Mouse (Mus musculus): ENCODE results near the gene Foxk2. TPM values are rescaled to one million over a fixed set of nuclear protein-coding genes. Genes with fewer than 3 reads are reported as not detected.
"Not testable (repeated sequence)": the region's sequence is repeated elsewhere in the genome, so short reads cannot be mapped to it uniquely, and the experiment has no call there.

Gene Foxk2
- polyA plus RNA-seq, 1 experiment from 2014 or later, result 12.1 TPM

DNA sequence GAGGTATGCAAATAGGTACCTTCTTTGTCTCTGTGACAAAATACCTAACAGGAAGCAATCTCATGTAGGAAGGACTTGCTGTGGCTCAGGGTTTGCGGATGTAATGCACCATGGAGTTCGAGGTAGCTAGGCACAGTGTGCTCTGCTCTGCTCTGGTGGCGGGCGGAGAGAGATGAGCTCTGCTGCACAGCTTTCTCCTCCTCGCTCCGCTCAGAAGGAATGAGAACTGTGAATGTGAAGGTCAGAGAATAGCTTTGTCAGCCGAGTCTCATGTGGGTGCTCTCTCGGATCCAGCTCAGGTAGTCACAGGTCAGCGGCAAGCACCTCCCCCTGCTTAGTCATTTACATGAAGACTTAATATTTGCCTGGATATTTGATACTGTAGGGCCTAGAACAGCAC lies 40.5 kb downstream of the Foxk2 start:
- Histone ChIP-seq H3K4me3 (no peak overlapping the region), H3K36me3 (peaks cover 90% of the 10 kb centered on the region), H3K4me2 (no peak overlapping the region), H3K9ac (no peak overlapping the region), H3K27me3 (no peaks in the 10 kb centered on the region), H3K27ac (no peak overlapping the region), H3K4me1 (replicated peaks) (no peaks in the 10 kb centered on the region), H3K9me3 (no peaks in the 10 kb centered on the region)
- no peak for ATAC-seq (ENCODE audit: low FRiP score)
- WGBS, result 94% methylated on average over 9 of the region's 9 CpGs

DNA sequence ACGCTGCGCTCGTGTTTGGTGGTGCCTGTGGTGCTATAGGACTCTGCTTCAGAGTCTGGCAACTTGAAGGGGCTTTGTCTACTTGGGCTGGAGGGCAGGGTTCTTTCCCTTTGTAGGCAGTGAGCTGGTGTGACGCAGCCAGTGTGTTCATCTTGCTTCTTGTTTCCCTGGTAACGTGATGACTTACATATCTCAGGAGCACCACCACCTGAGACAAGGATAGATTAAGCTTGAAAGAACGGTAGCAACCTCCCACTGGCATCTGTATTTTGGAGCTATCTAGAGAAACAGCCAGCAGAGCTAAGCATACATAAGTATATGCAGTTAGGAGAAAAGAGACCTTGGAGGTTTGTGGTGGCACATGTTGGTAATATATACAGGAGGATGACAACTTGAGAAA lies 45.6 kb downstream of the Foxk2 start:
- no peaks in the 10 kb centered on the region for H3K4me1 ChIP-seq (replicated peaks)
- H3K36me3 ChIP-seq, result peaks cover 83% of the 10 kb centered on the region
- no peak for ATAC-seq (ENCODE audit: low FRiP score)
- no peak overlapping the region for H3K4me3 ChIP-seq
- H3K27ac ChIP-seq, result no peak overlapping the region; the same call in 1 of the 2 replicates
- H3K9me3 ChIP-seq, result peaks cover 4% of the 10 kb centered on the region; the same call in 1 of the 2 replicates
- 89% methylated on average over 6 of the region's 6 CpGs for WGBS
- H3K9ac ChIP-seq, result no peak overlapping the region
- no peaks in the 10 kb centered on the region for H3K27me3 ChIP-seq
- H3K4me2 ChIP-seq, result no peak overlapping the region

- WGBS, result 97% methylated on average over 8 of the region's 8 CpGs
- Histone ChIP-seq H3K4me1 (replicated peaks) (no peaks in the 10 kb centered on the region), H3K9me3 (peaks cover 7% of the 10 kb centered on the region; the same call in 1 of the 2 replicates), H3K36me3 (peaks cover 77% of the 10 kb centered on the region), H3K9ac (no peak overlapping the region), H3K27ac (no peak overlapping the region), H3K27me3 (no peaks in the 10 kb centered on the region), H3K4me3 (no peak overlapping the region), H3K4me2 (no peak overlapping the region)
- ATAC-seq (ENCODE audit: low FRiP score), result no peak
Observed at GRCm38 (mm10) chr11:121306608-121307007, 46.8 kb downstream of the Foxk2 start.

GRCm38 (mm10) chr11:121307712-121308111 lies 47.9 kb downstream of the Foxk2 start:
- H3K36me3 ChIP-seq, result peaks cover 66% of the 10 kb centered on the region
- H3K9ac ChIP-seq; H3K9me3 ChIP-seq; H3K27me3 ChIP-seq; H3K4me1 ChIP-seq (replicated peaks); ATAC-seq (ENCODE audit: low FRiP score); H3K4me2 ChIP-seq; H3K4me3 ChIP-seq; H3K27ac ChIP-seq: not testable (repeated sequence)
- 97% methylated on average over 6 of the region's 6 CpGs for WGBS

- Histone ChIP-seq H3K27ac (no peak overlapping the region), H3K4me1 (replicated peaks) (no peaks in the 10 kb centered on the region), H3K9ac (no peak overlapping the region), H3K4me2 (no peak overlapping the region), H3K4me3 (no peak overlapping the region), H3K9me3 (0 out of 2 replicates have a peak, but pooled peaks cover 4% of the 10 kb centered on the region), H3K27me3 (no peaks in the 10 kb centered on the region), H3K36me3 (peaks cover 55% of the 10 kb centered on the region)
- no peak for ATAC-seq (ENCODE audit: low FRiP score)
- WGBS, result 79% methylated on average over 1 of the region's 1 CpGs
Observed at GRCm38 (mm10) chr11:121326034-121326433, 66.2 kb downstream of the Foxk2 start.

DNA sequence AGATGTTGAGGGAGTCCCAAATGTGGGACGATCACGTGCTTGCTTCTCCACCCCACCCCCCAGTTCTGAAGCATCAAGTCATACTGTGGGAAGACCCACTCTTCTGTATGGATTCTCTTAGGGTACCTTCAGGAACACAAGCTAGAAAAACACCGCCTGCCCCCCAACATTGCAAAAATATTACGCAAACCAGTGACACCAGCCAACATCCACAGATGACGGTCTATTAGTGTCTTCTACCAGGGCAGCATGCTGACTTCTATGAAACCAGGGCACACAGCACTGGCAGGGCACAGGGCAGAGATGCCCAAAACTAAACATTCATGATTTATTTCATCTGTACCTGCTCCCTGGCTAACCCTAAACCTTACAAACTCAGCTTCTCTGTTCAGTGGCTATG lies 66.9 kb downstream of the Foxk2 start:
- WGBS, result 98% methylated on average over 5 of the region's 5 CpGs
- Histone ChIP-seq H3K27me3 (no peaks in the 10 kb centered on the region), H3K4me3 (no peak overlapping the region), H3K4me1 (replicated peaks) (no peaks in the 10 kb centered on the region), H3K9ac (no peak overlapping the region), H3K27ac (no peak overlapping the region), H3K36me3 (peaks cover 53% of the 10 kb centered on the region), H3K9me3 (no peaks in the 10 kb centered on the region), H3K4me2 (no peak overlapping the region)
- ATAC-seq (ENCODE audit: low FRiP score), result no peak

GRCm38 (mm10) chr11:121328206-121328605 lies 68.4 kb downstream of the Foxk2 start:
- peaks cover 63% of the 10 kb centered on the region for H3K36me3 ChIP-seq

GRCm38 (mm10) chr11:121328619-121329018 lies 68.8 kb downstream of the Foxk2 start:
- H3K36me3 ChIP-seq, result peaks cover 64% of the 10 kb centered on the region
- H3K27me3 ChIP-seq, result no peaks in the 10 kb centered on the region
- H3K4me3 ChIP-seq, result no peak overlapping the region
- H3K27ac ChIP-seq, result no peak overlapping the region
- no peaks in the 10 kb centered on the region for H3K9me3 ChIP-seq
- no peak overlapping the region for H3K9ac ChIP-seq
- ATAC-seq (ENCODE audit: low FRiP score), result no peak
- no peaks in the 10 kb centered on the region for H3K4me1 ChIP-seq (replicated peaks)
- no peak overlapping the region for H3K4me2 ChIP-seq

More at GRCm38 (mm10) chr11:121328206-121328605, 68.4 kb downstream of the Foxk2 start:
- Histone ChIP-seq H3K4me2 (no peak overlapping the region), H3K9me3 (no peaks in the 10 kb centered on the region), H3K27ac (no peak overlapping the region), H3K4me1 (replicated peaks) (no peaks in the 10 kb centered on the region), H3K4me3 (no peak overlapping the region), H3K9ac (no peak overlapping the region), H3K27me3 (no peaks in the 10 kb centered on the region)
- ATAC-seq (ENCODE audit: low FRiP score), result no peak
- 92% methylated on average over 9 of the region's 9 CpGs for WGBS

- H3K36me3 ChIP-seq, result peaks cover 76% of the 10 kb centered on the region
- no peaks in the 10 kb centered on the region for H3K9me3 ChIP-seq
- no peak overlapping the region for H3K4me3 ChIP-seq
- 91% methylated on average over 3 of the region's 3 CpGs for WGBS
- H3K9ac ChIP-seq, result no peak overlapping the region
- H3K4me2 ChIP-seq, result no peak overlapping the region
- no peaks in the 10 kb centered on the region for H3K4me1 ChIP-seq (replicated peaks)
- no peaks in the 10 kb centered on the region for H3K27me3 ChIP-seq
- no peak overlapping the region for H3K27ac ChIP-seq
- ATAC-seq (ENCODE audit: low FRiP score), result no peak
Observed at GRCm38 (mm10) chr11:121331641-121332040, 71.9 kb downstream of the Foxk2 start.

DNA sequence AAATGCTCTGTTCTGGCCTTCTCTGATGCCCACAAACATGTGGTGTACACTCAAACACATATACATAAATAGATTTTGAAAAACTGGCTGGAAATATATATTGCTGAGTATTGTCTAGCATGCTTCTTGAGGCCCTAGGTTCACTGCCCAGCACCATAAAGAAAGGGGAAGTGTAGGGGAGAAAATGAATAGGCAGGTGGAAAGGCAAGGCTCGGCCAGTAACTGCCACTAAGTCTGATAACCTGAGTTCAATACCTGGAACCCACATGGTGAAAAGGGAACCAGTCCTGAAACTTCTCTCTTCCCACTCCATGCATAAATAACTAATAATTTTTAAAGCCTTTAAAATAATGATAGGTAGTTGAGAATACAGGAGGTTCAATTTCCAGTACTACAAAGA lies 79.9 kb downstream of the Foxk2 start:
- Histone ChIP-seq H3K27me3 (no peaks in the 10 kb centered on the region), H3K4me2 (no peak overlapping the region), H3K4me1 (replicated peaks) (no peaks in the 10 kb centered on the region), H3K36me3 (peaks cover 39% of the 10 kb centered on the region), H3K9me3 (no peaks in the 10 kb centered on the region), H3K27ac (no peak overlapping the region), H3K9ac (no peak overlapping the region), H3K4me3 (no peak overlapping the region)
- 93% methylated on average over 1 of the region's 1 CpGs for WGBS
- no peak for ATAC-seq (ENCODE audit: low FRiP score)

DNA sequence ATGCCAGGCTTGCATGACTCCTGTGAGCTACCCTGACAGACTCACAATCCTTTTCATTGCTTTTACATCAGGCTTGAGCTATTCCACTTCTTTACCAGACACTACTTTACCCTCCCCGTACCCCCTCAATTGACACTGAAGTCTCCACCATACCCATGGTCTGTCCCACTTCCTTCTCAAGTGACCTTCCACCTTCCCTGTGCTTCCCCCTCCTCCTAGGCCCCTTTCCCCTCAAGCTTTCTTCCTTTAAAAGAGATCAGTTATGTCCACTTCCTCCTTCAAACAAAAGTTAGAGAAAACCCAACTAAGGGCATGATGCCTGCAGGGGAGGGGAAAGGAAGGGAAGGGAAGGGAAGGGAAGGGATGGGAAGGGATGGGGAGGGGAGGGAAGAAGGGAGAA lies 80.5 kb downstream of the Foxk2 start:
- Histone ChIP-seq H3K36me3 (peaks cover 33% of the 10 kb centered on the region), H3K4me1 (replicated peaks) (no peaks in the 10 kb centered on the region), H3K27ac (no peak overlapping the region), H3K9ac (no peak overlapping the region), H3K4me3 (no peak overlapping the region), H3K4me2 (no peak overlapping the region), H3K27me3 (no peaks in the 10 kb centered on the region), H3K9me3 (no peaks in the 10 kb centered on the region)
- ATAC-seq (ENCODE audit: low FRiP score), result no peak
- WGBS, result 93% methylated on average over 1 of the region's 1 CpGs

DNA sequence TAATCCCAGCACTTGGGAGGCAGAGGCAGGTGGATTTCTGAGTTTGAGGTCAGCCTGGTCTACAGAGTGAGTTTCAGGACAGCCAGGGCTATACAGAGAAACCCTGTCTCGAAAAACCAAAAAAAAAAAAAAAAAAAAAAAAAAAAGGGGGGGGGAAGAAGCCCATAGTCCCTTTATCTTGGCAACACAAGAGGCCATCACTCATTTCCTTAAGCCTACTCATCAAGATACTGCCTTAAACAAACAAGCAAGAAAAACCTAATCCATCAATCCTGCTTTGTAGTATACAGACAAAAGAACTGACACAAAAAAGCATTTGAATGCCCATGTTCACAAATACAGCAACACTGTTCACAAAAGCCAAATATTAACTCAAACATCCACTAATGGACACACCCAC lies 82.6 kb downstream of the Foxk2 start:
- H3K4me3 ChIP-seq; H3K9me3 ChIP-seq; H3K9ac ChIP-seq; H3K27ac ChIP-seq; H3K4me1 ChIP-seq (replicated peaks); H3K4me2 ChIP-seq; H3K27me3 ChIP-seq; ATAC-seq (ENCODE audit: low FRiP score): not testable (repeated sequence)
- 20% methylated on average over 1 of the region's 1 CpGs for WGBS
- H3K36me3 ChIP-seq, result peaks cover 33% of the 10 kb centered on the region

DNA sequence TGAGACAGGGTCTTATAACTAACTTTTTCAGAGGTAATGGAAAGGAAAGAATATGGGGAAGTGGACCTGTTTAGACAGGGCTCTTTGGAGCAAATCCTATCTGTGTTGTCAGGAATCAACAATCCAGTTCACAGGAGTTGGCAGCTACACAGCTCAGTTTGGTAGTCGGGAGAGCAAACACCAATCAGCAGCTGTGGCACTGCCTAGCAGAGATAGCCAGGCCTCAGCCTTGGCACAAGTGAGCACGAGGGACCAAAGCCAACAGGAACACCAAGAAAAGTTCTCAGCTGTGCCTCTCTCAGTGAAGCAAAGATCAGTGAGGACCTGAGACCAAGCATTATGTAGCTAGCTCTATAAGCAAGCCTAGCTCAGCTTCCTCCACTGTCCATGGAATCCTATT lies 87.2 kb downstream of the Foxk2 start:
- ATAC-seq (ENCODE audit: low FRiP score), result no peak
- Histone ChIP-seq H3K27ac (no peak overlapping the region), H3K4me3 (no peak overlapping the region), H3K36me3 (peaks cover 29% of the 10 kb centered on the region), H3K4me2 (no peak overlapping the region), H3K27me3 (no peaks in the 10 kb centered on the region), H3K9me3 (no peaks in the 10 kb centered on the region), H3K9ac (no peak overlapping the region), H3K4me1 (replicated peaks) (no peaks in the 10 kb centered on the region)
- WGBS, result 96% methylated on average over 2 of the region's 2 CpGs

DNA sequence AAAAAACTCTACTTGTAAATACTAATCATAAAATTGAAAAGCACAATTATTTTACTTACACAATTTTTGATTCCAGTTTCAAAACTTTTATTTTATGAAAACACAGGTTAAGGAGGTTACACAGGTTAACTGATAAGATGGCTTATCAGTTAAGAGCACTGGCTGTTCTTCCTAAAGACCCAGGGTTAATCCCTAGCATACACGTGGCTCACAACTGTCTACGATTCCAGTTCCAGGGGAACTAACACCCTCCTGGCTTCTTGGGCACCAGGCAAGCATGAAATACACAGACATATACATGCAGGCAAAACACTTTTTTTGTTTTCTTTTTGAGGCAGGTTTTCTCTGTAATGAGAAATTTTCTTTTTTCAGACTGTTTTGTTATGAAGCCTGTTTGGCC lies 88.4 kb downstream of the Foxk2 start:
- no peaks in the 10 kb centered on the region for H3K9me3 ChIP-seq
- H3K4me1 ChIP-seq (replicated peaks), result peaks cover 9% of the 10 kb centered on the region
- WGBS, result 95% methylated on average over 2 of the region's 2 CpGs
- H3K4me3 ChIP-seq, result no peak overlapping the region
- no peak overlapping the region for H3K27ac ChIP-seq
- no peak overlapping the region for H3K9ac ChIP-seq
- no peak overlapping the region for H3K4me2 ChIP-seq
- H3K27me3 ChIP-seq, result no peaks in the 10 kb centered on the region
- no peak for ATAC-seq (ENCODE audit: low FRiP score)
- peaks cover 29% of the 10 kb centered on the region for H3K36me3 ChIP-seq
